Mouse (Mus musculus): ENCODE results near the gene Rbm28.
A peak's percentile ranks its signal among the peaks of the same experiment; 100 is the strongest.

The Rbm28 gene

GRCm38 (mm10) chr6:29164314-29165244 lies at the start of gene Rbm28:
Rbm28 (minus strand) TSS chr6:29165006.
- peak; percentile 96 for DNase-seq (ENCODE audit: low read depth, low spot score)

- no peak for DNase-seq (ENCODE audit: low read depth, low spot score)
Observed at GRCm38 (mm10) chr6:29214245-29214644, 49.4 kb upstream of the Rbm28 start.

DNA sequence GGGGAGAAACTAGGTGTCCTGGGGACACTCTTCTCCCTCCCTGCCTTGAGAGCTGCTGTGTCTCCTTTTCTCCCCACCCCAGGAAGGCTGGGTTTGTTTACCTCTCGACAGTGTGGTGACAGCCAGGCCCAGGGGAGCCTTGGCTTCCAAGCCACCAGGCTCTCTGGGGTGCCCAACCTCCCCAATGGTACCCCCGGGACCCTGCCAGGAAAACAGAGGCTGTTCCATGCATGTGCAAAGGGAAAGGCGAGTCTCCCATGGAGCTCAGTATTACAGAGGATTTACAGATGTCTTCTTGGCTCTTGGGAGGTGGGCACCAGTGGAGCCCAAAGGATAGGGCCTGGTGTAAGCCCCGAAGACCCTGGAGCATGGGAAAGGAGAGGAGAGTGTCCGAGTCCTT lies 48.6 kb upstream of the Rbm28 start:
- no peak for DNase-seq (ENCODE audit: low read depth, low spot score)

DNA sequence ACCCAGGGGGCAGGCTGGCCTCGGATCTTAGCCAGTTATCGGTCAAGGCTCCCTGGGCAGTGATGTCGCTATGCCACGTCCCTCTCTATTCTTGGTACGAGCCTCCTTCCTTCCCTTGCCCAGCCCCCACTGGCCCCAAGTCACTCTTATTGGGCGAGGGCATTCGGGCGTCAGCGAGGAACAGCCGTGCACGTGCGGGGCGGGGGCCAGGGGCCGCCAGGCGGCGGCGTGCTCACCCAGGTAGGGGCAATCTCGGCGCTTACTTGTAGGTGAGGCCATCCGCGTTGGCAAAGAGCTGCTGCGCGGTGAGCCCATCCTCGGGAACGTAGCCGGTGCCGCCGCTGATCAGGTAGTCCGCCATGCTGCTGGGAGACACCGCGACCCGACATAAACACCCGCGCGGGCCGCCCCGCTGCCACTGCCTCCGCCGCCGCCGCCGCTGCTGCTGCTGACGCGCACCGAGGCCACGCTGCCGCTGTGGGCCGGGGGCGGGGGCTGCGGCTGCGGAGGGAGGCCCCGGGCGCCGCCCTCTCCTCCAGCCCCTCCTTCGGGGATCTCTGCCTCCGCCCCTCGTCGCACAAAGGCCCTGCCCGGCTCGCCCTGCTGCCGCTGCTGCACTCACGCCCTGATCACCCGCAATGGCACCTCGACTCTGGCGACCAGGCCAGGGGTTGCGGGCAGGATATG lies 47.1 kb upstream of the Rbm28 start:
- peak; percentile 93 for DNase-seq (ENCODE audit: low read depth, low spot score)

DNA sequence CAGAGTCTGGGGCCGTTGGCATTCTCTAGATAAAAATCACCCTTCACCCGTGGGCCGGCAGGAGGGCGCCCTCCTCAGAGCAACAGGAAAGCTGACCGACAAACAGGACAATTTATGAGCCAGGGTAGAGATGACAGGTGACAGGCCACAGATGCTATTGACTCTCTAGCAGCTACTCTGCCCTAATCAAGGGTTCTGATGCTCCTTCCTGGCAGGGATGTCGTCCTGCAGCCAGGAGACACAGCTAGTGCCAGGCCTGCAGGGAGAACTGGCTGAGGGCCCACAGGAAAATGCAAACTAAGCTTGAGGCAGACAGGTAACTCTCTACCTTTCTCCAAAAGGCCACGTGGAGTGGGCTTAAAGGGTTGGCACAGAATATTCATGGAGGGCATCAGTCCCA lies 46.3 kb upstream of the Rbm28 start:
- DNase-seq (ENCODE audit: low read depth, low spot score), result no peak

GRCm38 (mm10) chr6:29210231-29210936 lies 45.6 kb upstream of the Rbm28 start:
- no peak for DNase-seq (ENCODE audit: low read depth, low spot score)

DNA sequence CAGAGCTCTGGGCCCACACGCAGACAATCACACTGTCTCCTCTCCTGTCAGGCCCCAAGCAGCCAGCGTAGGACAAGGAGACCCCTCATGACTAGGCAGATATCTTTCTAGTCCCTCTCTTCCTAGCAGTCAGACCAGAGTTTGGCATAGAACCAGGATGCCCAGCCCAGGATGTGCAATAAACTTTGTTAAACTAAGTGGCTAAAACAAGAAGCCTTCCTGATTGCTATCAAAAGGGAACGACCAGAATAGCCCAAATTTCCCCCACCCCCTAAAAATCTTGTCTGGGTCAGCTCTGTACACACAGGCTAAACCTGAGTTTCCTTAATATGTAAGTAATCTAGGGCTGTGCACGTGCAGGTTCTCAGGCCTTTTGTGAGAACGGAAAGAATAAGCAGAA lies 43.4 kb upstream of the Rbm28 start:
- DNase-seq (ENCODE audit: low read depth, low spot score), result no peak

- no peak for DNase-seq (ENCODE audit: low read depth, low spot score)
Observed at GRCm38 (mm10) chr6:29207017-29207416, 42.2 kb upstream of the Rbm28 start.

DNA sequence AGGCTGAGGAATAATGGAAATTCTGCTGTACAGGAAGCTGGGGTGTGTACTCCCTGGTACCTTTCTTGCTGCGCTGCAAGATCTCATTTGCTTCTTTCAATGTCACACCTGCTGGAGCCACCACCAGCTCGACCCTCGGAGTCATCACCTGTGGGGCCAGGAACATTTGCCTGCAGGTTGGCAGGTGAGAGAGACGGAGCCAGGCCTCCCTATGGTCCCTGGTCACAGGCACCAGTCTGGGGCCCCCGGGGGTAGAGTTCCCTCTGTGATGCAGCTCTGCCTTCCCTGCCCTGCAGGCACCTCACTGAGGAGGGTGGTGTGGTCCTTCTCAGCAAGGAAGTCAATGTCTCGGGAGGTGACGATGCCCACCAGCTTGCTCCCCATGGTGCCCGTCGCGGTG lies 41.2 kb upstream of the Rbm28 start:
- DNase-seq (ENCODE audit: low read depth, low spot score), result no peak

- peak; percentile 85 for DNase-seq (ENCODE audit: low read depth, low spot score)
Observed at GRCm38 (mm10) chr6:29204932-29205614, 40.3 kb upstream of the Rbm28 start.

- DNase-seq (ENCODE audit: low read depth, low spot score), result peak; percentile 64
Observed at GRCm38 (mm10) chr6:29203861-29204585, 39.2 kb upstream of the Rbm28 start.

DNA sequence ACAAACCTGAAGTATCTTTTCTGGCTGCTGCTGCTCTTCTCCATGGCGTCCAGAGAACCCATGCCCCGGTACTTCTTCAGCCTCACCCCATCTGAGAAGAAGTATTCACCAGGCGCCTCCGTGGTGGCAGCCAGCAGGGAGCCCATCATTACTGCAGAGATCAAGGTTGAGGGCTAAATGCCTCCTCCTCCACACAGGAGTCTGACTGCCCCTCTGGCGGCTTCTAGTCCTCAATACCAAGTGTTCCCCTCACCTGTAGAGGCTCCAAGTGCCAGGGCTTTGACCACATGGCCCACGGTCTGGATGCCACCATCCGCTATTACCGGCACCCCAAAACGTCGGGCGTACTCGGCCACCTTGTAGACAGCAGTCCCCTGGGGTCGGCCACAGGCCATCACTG lies 38.3 kb upstream of the Rbm28 start:
- no peak for DNase-seq (ENCODE audit: low read depth, low spot score)

DNA sequence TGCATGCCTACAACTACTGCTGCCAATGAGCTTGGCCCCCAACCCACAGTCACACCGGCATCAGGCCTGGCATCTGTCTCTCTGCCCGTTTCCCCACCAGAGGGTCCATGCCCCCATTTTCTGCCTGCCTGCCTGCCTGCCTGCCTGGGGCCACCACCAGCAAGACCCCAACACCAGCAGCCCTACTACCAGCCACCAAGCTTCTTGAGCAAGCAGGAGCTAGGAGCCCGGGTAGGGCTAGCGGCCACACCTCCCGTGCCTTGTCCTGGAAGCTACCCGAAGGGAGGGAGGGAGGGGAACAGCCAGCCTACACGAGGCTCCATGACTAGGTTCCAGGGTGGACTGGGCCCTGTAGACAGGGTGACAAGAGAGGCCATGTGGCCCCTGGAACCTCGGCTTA lies 37.2 kb upstream of the Rbm28 start:
- DNase-seq (ENCODE audit: low read depth, low spot score), result no peak

DNA sequence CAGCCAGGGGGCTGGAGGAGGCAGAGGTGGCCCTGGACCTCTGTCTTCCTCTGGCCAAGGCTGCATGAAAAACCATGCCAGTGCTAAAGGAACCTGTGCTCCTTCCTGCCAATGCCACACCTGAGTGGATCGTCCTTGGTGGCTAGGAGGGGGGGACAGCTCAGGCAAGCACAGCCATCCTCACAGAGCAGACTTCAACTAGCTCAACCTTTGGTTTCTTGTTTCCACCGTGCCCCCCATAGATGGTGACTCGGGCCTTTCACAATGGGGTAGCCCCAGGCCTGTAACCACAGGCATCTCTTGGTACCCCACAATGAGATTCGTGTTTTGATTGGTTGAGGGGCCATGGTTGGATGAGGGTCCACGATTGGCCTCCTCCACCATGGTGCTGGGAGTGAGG lies 36.5 kb upstream of the Rbm28 start:
- no peak for DNase-seq (ENCODE audit: low read depth, low spot score)

DNA sequence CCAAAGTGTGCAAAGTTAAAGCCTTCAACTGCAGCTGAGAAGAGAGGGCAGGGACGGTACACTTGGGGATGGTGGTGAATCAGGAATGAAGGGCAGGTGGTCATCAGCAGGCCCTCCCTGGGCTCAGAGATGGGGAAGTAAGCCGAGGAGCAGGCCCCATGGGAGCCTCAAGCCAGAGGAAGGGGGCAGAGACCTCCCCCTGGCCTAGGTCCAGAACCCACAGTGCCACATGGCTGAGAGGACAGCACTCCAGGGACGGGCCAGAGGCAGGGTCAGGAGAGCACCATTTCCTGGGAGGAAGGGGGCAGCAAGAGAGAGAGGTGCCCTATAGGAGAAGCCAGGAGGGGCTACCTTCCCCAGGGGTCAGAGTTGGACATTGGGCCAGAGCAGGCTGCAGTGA lies 35.7 kb upstream of the Rbm28 start:
- no peak for DNase-seq (ENCODE audit: low read depth, low spot score)

- no peak for DNase-seq (ENCODE audit: low read depth, low spot score)
Observed at GRCm38 (mm10) chr6:29199223-29199855, 34.5 kb upstream of the Rbm28 start.

DNA sequence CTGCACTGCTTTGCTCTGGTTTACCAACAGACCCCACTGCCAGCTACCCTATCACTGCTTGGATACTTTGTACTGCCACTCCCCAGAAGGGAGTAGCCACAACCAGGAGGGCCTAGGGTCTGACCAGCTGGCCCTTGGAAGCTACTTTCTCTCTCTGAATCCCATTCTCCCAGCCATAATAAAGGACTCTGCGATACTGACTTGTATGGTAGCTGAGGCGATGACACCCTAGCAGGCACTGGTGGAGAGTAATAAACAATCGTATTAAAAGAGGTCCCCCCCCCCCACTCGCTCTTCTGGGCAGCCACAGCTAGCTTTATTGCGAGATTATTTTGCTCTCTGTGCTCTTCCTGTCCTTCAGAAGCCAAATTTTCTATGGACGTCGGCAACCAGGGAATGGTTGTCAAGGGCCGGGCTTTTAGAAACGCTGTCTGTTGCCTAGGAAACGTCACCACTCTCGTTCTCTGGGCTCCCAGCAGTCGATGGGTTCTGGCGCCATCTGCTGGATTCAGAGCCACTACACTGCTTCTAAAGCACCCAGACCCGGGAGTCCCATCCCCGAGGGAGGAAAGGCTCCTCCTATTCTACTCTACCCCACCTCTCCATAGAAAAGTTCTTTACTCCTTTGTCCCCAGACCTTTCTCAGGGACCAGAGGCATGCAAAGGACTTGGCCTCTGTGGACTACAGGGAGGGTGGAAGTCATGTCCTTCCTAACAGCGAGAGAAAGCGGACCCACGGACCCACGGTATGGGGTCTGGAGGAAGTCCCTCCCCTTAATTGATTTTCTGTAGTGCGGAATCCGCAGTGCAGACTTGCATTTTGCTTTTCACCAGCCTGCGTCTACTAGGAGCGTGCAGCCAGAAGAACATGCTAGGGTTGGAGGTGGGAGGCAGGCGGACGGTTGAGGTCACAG lies 33.8 kb upstream of the Rbm28 start:
- DNase-seq (ENCODE audit: low read depth, low spot score), result peak; percentile 96

GRCm38 (mm10) chr6:29195846-29196698 lies 31.3 kb upstream of the Rbm28 start:
- no peak for DNase-seq (ENCODE audit: low read depth, low spot score)

- no peak for DNase-seq (ENCODE audit: low read depth, low spot score)
Observed at GRCm38 (mm10) chr6:29195146-29195545, 30.3 kb upstream of the Rbm28 start.

All from ZHBTc4 (cell line).